Mouse (Mus musculus) right cerebral cortex, postnatal 36 days (tissue): ENCODE results near the gene Dhx32.

Experiments
- DNase-seq, 2 experiments: peaks; one replicate each; pipeline ENCODE4 v3.0.0; 2022; ENCODE audit warnings: low spot score in 2 of 2, mixed read lengths in 1 of 2

The Dhx32 gene

GRCm38 (mm10) chr7:133768517-133768916, 14.0 kb downstream of the Dhx32 start:
- DNase-seq = peak; percentile 41 to 73

- DNase-seq = no peak
Measured at GRCm38 (mm10) chr7:133768027-133768426, 14.5 kb downstream of the Dhx32 start.

- peak in 1 of 2 experiments; percentile 41 for DNase-seq
Measured at GRCm38 (mm10) chr7:133765849-133766243, 16.7 kb downstream of the Dhx32 start.

GRCm38 (mm10) chr7:133765240-133765848, 17.2 kb downstream of the Dhx32 start:
- no peak for DNase-seq

- no peak for DNase-seq
Measured at GRCm38 (mm10) chr7:133764425-133764824, 18.1 kb downstream of the Dhx32 start.

GRCm38 (mm10) chr7:133762696-133763095, 19.8 kb downstream of the Dhx32 start:
- no peak for DNase-seq

GRCm38 (mm10) chr7:133759611-133760353, 22.7 kb downstream of the Dhx32 start:
- DNase-seq = no peak

- no peak for DNase-seq
Measured at GRCm38 (mm10) chr7:133758716-133759115, 23.8 kb downstream of the Dhx32 start.

- DNase-seq = no peak
Measured at GRCm38 (mm10) chr7:133757961-133758455, 24.5 kb downstream of the Dhx32 start.

GRCm38 (mm10) chr7:133751163-133751562, 31.4 kb downstream of the Dhx32 start:
- DNase-seq = no peak

GRCm38 (mm10) chr7:133750666-133751065, 31.9 kb downstream of the Dhx32 start:
- DNase-seq = no peak

GRCm38 (mm10) chr7:133748753-133749152, 33.8 kb downstream of the Dhx32 start:
- DNase-seq = no peak

GRCm38 (mm10) chr7:133747372-133747771, 35.2 kb downstream of the Dhx32 start:
- DNase-seq = no peak

- no peak for DNase-seq
Measured at GRCm38 (mm10) chr7:133744701-133745100, 37.8 kb downstream of the Dhx32 start.

GRCm38 (mm10) chr7:133744209-133744608, 38.3 kb downstream of the Dhx32 start:
- no peak for DNase-seq

- DNase-seq = no peak
Measured at GRCm38 (mm10) chr7:133743611-133744010, 38.9 kb downstream of the Dhx32 start.

- DNase-seq = no peak
Measured at GRCm38 (mm10) chr7:133742530-133743325, 39.8 kb downstream of the Dhx32 start.

GRCm38 (mm10) chr7:133740558-133740957, 42.0 kb downstream of the Dhx32 start:
- DNase-seq = no peak

- no peak for DNase-seq
Measured at GRCm38 (mm10) chr7:133731971-133732645, 50.4 kb downstream of the Dhx32 start.

- no peak for DNase-seq
Measured at GRCm38 (mm10) chr7:133730324-133731191, 52.0 kb downstream of the Dhx32 start.

GRCm38 (mm10) chr7:133729351-133729750, 53.2 kb downstream of the Dhx32 start:
- DNase-seq = no peak
